13 mouse cellular contexts compared by ENCODE assay signal in the genomic region with DNA sequence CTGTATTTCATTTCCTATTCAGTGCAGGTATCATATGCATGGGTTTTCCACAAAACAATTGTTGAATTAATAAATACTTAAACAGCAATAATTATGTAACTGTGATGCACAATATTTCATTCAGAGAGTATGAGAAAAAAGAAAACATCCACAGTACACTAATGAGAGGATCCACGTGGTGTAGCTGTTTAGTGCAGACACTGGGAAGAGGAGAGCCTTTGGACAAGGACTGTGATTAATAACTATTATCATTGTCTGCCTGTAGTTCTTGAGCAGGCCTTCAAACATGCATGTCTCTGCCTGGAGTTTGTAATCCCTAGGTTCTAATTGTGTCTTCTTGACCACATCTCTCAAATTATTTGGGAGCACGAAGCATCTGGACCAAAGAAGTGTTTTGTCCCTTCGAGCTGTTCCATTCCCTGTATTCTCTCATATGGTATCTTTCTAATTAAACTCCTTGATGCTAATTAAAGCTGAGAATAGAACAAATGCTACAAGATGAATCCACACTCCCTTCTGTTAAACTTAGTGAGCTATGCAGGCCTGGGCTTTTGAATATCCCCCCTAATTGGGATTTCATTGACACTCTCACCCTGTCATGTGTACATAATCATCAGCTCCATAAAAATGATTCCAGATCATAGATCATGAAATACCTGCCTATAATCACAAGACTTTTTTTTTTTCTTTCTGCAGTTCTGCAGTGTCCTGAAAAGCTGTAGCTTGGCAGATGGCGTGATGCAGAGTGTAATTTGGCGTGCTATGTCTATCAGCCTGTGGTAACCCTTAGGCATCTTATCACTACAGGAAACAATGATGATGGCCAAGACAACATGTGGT.
DNase-seq lines count a peak whose midpoint lies in the region; ATAC-seq lines count a peak whose summit lies in the region.
"Had no signal": no experiment of that assay in that cellular context is flagged by ENCODE, and none has a peak within 500 bp of the region (broad histone marks: within the 10 kb centered on the region; RNA-seq: fewer than 3 reads in every experiment).

No protein-coding gene starts in this region.

- no peaks in the 10 kb centered on the region for H3K4me1 ChIP-seq in hindbrain, embryonic 16.5 days (ENCODE audit: control insufficient read depth, insufficient read depth, low read depth, low read length)
- H3K4me1 ChIP-seq: embryonic facial prominence, embryonic 15.5 days; limb, embryonic 12.5 days; lung, embryonic 15.5 days had no signal

- no peaks in the 10 kb centered on the region for H3K36me3 ChIP-seq in hindbrain, embryonic 16.5 days (ENCODE audit: control insufficient read depth, insufficient read depth, low read length)
- H3K36me3 ChIP-seq: embryonic facial prominence, embryonic 15.5 days; limb, embryonic 12.5 days; lung, embryonic 15.5 days had no signal

- peak; percentile 84 for DNase-seq in left cerebral cortex, postnatal 4 days
- DNase-seq in left cerebral cortex, postnatal 10 days (ENCODE audit: extremely low spot score in 1 of 2, low spot score in 2 of 2): no peak
- peak; percentile 55 to 63 for DNase-seq in cerebellum, postnatal 25 days
- DNase-seq in retina, embryonic 14.5 days (ENCODE audit: low spot score): peak; percentile 79
- no peak for DNase-seq in thymus, postnatal 25 days
- no peak for DNase-seq in gastrocnemius, postnatal 10 days
- DNase-seq: gastrocnemius, postnatal 36 days; kidney, adult 8-10 months had no signal

- H3K9ac ChIP-seq in hindbrain, embryonic 16.5 days (ENCODE audit: low read depth, low read length): no peak overlapping the region
- H3K9ac ChIP-seq: embryonic facial prominence, embryonic 15.5 days; limb, embryonic 12.5 days; lung, embryonic 15.5 days had no signal

- 0 out of 2 replicates have a peak overlapping the region, but pooled peaks have one; percentile 23 for H3K27ac ChIP-seq in hindbrain, embryonic 16.5 days (ENCODE audit: low read depth, low read length)
- H3K27ac ChIP-seq: embryonic facial prominence, embryonic 15.5 days; limb, embryonic 12.5 days; lung, embryonic 15.5 days had no signal

- WGBS in hindbrain, embryonic 16.5 days: 47% methylated on average over 5 of the region's 5 CpGs

- H3K9me3 ChIP-seq in hindbrain, embryonic 16.5 days (ENCODE audit: control insufficient read depth, low read length): no peaks in the 10 kb centered on the region
- H3K9me3 ChIP-seq: embryonic facial prominence, embryonic 15.5 days; limb, embryonic 12.5 days; lung, embryonic 15.5 days had no signal

- intact Hi-C loops in left cerebral cortex, postnatal 4 days (cut with DNase I): no loop called here
- intact Hi-C loops in left cerebral cortex, postnatal 10 days (cut with DNase I): no loop called here

- H3K4me2 ChIP-seq in hindbrain, embryonic 16.5 days (ENCODE audit: low read length): no peak overlapping the region
- H3K4me2 ChIP-seq: embryonic facial prominence, embryonic 15.5 days; limb, embryonic 12.5 days; lung, embryonic 15.5 days had no signal

- H3K27me3 ChIP-seq in hindbrain, embryonic 16.5 days (replicated peaks; ENCODE audit: control insufficient read depth, insufficient read depth, low read length): no peaks in the 10 kb centered on the region
- H3K27me3 ChIP-seq: embryonic facial prominence, embryonic 15.5 days; limb, embryonic 12.5 days; lung, embryonic 15.5 days had no signal

- H3K4me3 ChIP-seq in hindbrain, embryonic 16.5 days (ENCODE audit: low read length): no peak overlapping the region
- H3K4me3 ChIP-seq: embryonic facial prominence, embryonic 15.5 days; limb, embryonic 12.5 days; lung, embryonic 15.5 days had no signal

- peak; percentile 99 for ATAC-seq in hindbrain, embryonic 16.5 days
- ATAC-seq in erythroid progenitor cell, adult 5-6 weeks (replicated peaks; ENCODE audit: low FRiP score, poor library complexity, severe bottlenecking): no peak

Comparison
In these comparisons a context has a peak if more than half of its experiments do, and no peak if none do; other contexts are left out.
1. DNase-seq: peak in left cerebral cortex, postnatal 4 days (single experiment), cerebellum, postnatal 25 days (2 of 2) and retina, embryonic 14.5 days (single experiment); none in left cerebral cortex, postnatal 10 days (0 of 2), thymus, postnatal 25 days (single experiment) and gastrocnemius, postnatal 10 days (single experiment).